Mouse (Mus musculus) WW6 (cell line): ENCODE data around the gene Bbs5.
A peak's percentile ranks its signal among the peaks of the same experiment; 100 is the strongest.
"Not testable (repeated sequence)": the region's sequence is repeated elsewhere in the genome, so short reads cannot be mapped to it uniquely, and the experiment has no call there.

Experiments
- DNase-seq: peaks from one replicate; pipeline ENCODE4 v3.0.0-alpha.2; 2013; ENCODE audit warnings: low read depth, low spot score

The Bbs5 gene

DNA sequence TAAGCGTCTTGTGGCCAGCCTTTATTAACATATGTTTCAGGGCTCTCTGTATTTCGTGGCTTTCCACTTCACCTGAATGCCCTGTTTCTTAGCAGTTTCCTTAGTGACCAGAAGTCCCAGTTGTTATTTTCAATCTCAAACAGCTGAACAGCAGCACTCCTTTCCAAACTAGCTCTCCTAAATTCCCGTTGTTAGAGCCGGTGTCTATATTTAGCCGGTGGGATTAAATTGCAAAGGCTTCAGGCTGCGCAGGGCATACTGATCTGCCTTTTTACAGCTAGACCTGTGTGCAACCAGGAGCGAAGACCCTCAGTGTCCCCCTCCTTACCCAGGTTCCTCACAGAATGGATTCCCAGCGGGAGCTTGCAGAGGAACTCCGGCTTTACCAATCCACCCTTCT, 22.9 kb downstream of the Bbs5 start, which contains the start of gene Klhl41:
TSS of gene Klhl41 (plus strand) at position 268 of the 400 bp plus-strand sequence.
- no peak for DNase-seq

DNA sequence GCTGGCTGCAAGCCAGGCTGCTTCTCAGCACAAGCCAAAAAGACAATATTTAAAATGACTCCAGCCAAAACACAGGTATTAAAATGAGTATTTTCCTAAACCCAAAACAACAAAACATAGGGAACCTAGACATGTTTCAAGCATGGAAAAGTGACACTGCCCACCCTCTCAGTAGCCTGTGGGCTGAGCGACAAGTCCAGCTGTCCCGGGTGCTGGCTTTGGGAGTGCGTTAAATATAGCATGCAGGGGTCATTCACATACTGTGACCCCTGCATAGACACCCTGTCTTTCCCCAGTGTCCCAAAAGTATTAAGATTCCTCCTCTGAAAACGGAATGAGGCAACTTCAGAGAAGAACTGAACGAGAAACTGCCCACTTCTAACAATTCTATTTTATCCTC, 26.8 kb downstream of the Bbs5 start:
- DNase-seq = no peak

DNA sequence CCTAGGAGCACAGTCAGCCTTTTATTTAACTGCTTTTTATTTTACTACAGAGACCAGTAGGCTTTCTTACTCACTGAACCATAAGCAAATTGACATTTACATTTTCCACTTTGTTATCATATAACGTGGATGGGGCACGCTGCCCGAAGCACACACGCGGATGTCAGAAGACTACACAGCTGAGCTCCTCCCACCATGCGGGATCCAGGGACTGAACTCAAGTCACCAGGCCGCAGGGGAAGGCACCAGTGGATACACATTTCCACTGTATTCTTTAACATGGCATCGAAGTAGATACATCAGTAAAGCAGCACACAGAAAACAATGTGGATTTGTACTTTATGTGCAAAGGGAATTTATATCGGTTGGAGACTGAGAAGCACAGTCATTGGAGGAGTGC, 28.3 kb downstream of the Bbs5 start:
- no peak for DNase-seq

DNA sequence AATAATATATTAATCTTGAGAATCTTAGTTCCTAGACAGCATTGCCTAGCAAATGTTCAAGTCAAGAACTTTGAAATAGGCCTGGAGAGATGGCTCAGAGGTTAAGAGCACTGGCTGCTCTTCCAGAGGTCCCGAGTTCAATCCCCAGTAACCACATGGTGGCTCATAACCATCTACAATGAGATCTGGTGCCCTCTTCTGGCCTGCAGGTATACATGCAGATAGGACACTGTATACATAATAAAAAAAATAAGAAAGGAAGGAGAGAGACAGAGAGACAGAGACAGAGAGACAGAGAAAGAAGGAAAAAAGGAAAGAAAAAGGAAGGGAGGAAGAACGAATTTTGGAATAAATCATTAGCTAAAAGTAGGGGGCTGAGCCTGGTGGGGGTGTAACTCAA, 29.7 kb downstream of the Bbs5 start:
- no peak for DNase-seq

DNA sequence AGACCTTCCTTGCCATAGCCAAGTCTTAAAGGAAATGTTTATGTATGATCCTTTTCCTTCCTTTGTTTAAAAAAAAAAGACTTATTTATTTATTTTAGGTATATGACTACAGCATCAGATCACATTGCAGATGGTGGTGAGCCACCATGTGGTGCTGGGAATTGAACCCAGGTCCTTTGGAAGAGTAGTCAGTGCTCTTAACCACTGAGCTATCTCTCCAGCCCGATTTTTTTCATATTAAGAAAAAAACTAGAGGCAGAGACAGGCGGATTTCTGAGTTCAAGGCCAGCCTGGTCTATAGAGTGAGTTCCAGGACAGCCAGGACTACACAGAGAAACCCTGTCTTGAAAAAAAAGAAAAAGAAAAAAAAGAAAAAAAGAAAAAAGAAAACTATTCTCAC, 30.2 kb downstream of the Bbs5 start:
- not testable (repeated sequence) for DNase-seq

DNA sequence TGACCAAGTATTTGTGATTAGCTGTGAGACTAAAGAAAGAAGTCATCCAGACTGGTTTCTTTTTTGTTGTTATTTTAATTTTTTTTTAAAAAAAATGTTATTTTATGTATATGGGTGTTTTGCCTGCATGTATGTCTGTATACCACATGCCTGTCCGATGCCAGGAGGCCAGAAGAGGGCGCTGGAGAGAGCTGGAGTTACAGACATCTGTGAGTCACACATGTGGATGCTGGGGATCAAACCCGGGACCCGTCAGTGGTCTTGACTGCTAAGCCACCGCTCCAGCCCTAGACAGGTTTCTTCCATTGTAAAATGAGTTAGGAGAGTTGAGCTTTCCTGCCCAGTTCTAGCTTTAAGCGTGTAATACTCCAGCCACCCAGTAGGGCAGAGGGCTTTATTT, 33.0 kb downstream of the Bbs5 start:
- peak; percentile 60 for DNase-seq

DNA sequence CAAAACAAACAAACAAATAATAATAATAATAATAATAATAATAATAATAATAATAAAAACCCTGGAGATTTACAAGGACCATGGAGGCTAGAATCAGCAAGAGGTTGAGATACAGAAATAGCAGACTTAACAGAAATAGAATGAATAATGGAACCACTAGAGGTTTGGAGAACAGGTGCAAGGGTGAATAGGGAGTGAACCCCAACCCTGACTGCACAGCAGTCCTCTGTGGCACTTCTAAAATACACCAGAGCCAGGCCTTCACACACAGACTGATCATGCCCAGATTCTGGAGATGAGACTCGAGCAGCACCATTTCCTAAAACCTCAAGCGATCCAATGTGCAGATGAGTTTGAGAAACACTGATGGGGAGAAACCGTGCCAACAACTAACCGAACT, 35.0 kb downstream of the Bbs5 start:
- no peak for DNase-seq

DNA sequence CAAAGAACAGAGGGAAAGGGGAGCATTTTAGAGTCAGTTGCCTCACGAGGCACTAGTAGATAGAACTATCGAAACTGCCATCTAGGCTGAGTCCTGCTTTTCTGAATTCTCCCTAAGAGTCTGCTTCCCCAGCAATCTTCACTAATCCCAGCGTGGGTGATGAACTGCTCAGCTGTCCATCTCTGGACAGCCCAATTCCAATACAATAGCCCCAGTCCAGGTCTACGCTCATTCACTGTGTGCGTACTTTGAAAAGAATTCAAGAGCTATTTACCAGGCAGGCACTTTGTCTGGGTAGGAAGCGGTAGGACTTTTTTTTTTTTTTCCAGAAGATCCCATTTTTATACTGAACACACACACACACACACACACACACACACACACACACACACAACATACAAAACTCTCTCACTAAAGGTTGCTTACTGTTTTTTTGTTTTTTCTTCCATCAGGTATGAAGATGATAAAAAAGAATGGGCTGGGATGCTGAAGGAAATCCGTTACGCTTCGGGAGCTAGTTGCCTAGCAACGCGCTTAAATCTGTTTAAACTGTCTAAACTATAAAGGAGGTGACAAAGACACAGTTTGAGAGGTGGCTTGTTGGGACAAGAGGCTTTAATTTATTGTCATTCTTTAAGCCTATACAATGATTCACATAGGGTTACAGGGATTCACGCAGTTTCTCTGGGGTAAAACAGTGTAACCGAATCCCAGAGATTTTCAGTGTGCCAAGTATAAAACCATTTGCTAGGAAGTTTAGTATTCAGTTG, 36.2 kb downstream of the Bbs5 start:
- no peak for DNase-seq

DNA sequence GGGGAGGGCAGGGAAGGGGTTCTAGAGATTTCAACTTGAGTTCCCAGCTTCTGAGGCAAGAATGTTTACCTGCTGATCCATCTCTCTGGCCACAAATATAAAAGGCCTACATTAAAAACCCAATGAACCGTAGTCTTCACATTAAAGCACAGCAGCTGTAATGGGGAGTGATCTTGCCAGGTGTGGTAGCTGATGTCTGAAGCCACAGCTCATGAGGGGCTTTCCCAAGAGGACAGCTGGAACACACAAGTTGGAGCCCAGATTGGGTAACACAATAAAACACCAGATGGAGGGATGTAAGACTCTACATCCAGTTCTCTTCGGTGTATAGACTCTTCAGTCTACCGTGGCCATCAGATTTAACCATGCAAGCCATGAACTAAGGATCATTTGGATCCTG, 37.5 kb downstream of the Bbs5 start:
- DNase-seq = no peak

DNA sequence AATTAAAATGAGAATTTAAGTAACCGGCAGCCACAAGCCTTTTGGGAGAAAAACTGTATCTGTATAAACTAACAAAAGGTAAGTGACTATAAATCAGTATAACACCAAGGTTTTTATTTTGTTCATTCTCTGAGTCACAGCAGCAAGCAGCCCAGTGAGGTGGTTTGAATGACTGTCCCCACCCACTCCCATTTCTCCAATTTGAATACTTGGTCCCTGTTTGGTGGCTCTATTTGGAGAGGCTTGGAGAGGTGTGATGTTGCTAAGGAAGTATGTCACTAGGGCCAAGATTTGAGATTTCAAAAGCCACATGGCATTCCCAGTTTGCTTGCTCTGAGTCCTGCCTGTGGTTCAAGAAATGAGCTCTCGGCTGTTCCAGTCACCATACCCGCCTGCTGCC, 43.2 kb downstream of the Bbs5 start:
- DNase-seq = no peak

DNA sequence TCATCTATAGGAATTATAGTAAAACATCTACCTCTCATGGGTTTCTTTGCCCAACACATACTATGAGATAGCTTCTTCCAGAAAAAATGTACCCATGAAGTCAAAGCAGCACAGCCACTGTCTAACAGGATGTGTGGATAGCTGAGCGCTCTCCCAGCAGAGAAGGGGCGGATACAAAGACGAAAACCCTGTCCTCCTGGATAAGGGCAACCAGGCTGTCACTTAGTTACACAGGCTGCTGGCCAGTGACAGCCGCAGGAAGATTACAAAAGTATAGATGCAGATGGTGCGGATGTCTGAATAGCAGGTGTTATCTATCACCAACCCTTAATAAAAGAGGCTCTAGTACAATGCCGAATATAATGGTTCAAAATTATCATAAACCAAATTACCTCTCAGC, 43.9 kb downstream of the Bbs5 start:
- DNase-seq = no peak

DNA sequence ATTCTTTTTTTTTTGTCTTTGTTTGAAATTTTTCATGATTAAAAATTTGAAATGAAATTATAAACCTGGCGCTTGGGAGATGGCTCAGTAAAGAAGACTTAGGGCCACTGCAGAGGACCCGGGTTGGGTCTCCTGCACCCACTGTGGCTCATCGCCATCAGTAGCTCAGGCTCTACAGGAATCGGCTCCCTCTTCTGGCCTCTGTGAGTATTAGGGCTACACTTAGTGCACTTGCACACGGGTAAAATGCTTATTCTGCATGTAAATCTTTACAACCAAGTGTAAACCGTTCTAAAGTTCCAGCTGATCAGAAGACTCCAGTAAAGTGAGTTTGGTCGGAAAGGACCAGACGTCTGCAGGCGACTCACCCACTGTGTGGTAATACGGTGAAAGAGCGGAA, 46.5 kb downstream of the Bbs5 start:
- no peak for DNase-seq

DNA sequence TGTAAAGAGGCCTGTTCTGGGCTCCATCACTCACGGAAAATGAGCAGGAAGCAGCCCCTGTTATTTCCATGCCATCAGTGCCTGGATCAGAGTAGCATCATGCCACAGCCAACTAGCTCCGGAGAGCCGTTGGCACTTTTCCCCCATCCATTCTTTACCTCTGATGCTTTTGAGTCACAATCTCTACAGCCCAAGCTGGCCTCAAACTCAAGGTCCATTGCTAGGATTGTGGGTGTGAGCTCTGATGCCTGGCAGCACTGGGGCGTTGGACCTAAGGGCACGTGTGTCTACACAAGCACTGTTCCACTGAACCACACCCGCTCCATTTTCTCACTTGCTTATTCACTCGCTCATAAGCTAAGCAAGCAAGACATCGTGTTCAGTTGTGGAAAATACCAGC, 53.5 kb downstream of the Bbs5 start:
- DNase-seq = no peak

DNA sequence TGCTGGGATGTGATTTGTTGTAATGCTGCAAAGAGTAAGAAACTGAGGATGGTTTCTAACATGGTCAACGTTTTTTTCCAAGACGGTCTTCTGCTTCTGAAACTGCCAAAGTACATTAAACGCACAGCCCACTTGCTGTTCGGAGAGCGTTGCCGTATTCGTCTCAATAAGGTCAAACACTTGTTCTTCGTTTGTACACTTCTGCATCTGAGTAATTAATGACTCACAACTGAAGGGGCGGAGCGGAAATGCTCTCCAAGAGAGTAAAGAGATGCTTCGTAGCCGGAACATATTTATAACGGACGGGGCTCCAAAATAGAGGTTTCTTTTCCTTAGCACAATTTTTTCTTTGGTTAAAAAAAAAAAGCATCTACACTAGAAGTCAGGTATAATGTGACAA, 65.2 kb downstream of the Bbs5 start:
- no peak for DNase-seq

DNA sequence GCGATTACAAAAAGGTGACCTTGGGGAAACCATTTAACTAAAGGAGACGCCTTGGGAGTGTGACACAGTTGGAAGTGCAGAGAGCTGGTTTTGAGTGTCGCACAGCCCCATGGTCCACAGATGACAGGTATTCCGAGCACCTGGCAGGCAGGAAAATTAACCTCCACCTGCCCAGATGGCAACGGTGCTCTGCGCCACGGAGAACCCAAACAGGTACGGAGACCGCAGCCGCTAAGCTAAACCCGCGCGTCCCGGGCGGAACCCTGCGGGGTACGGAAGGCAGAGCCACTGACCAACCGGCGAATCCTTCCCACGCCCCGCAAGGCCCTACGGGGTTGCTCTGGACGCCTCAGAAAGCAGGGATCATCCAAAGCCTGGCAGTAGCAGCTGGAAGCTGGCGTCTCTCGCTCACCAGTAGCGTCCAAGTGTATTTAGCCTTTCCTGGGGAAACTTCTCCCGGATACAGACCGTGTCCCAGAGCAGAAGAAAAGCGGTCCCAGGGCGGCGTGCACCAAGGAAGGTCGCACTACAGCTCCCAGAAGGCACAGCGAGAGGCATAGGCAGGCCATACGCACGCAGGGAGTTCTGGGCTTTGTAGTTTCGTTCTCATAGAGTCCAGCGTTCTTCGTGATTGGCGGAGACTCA, 66.1 kb downstream of the Bbs5 start, which contains the start of gene Fastkd1:
TSS of gene Fastkd1 (minus strand) at position 536 of the 645 bp plus-strand sequence.
- DNase-seq = peak; percentile 81

DNA sequence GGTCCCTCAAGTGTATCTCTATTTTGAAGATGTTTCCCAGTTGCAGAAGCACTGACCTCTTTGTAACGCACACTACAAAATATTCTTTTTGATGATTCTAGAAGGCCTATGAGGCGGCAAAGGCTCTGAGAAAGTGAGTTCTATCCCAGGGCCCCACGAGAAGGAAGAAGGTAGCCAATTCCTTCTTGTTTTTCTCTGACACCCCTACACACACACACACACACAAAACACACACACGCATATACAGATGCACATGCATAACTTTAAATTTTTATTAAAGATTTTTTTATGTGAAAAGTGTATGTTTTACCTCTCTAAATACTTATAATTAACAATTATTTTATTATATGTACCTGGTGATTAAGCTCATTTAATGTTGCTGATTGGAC, 66.6 kb downstream of the Bbs5 start:
- no peak for DNase-seq

DNA sequence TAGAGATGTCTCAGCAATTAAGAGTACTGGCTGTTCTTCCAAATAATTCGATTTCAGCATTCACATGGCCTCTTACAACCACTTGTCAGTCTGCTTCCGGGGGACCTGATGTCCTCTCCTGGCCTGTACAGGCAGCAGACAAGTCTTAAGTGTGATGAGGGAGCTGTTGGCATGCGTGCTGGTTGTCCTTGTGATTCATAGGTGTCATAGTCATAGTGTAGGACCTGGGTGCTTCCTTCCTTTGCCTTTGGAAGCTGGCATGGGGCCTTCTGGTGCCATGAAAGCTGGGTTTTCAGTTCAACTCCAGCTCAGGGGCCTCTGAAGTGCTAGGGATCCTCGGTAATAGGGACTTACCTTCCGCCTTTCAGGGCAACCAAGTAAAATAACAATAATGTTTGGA, 67.2 kb downstream of the Bbs5 start:
- DNase-seq = no peak

DNA sequence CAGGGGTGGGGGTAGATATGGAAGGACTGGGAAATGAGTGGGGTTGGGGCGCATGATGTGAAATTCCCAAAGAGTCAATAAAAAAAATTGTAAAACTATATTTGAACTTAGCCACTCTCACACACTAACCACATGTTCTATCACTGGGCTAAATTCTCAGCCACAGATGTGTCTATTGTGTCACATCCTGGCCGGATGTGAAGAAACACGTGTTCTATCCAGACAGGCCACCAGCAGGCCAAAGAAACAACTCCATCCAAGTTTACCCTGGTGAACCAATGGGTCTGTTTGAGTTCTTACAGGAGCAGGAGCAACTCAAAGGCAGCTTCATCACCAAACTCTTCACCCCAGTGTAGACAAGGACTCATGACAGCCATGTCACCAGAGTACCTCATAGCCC, 69.5 kb downstream of the Bbs5 start:
- no peak for DNase-seq
